Mouse (Mus musculus) cerebellum, adult 2 months (tissue): ENCODE measurements at regions not wholly inside any gene's neighbourhood (a gene's known extent, or its start where the extent isn't known, plus 50 kb on each side); places are given as distances from the start of the nearest gene placed in this dataset.

ENCODE experiments used
- DNase-seq, 2 experiments: peaks; one replicate each; pipeline ENCODE4 v3.0.0; 2021
- H3K27ac ChIP-seq: fragments of 200-500 bp; 2 replicates; pipeline ENCODE4 v1.5.1; 2012; ENCODE audit warnings: low read length, control low read depth, inconsistent platforms; ENCODE audit not compliant: insufficient read depth
- H3K27me3 ChIP-seq: fragments of 200-500 bp; 2 replicates; pipeline ENCODE4 v1.6.1; 2012; ENCODE audit warnings: inconsistent platforms, mild to moderate bottlenecking, low read length, moderate library complexity; ENCODE audit not compliant: control insufficient read depth, insufficient read depth
- H3K4me1 ChIP-seq: fragments of 200-500 bp; 2 replicates; pipeline ENCODE4 v1.6.1; 2011; ENCODE audit warnings: low read length; ENCODE audit not compliant: control insufficient read depth, insufficient read depth
- H3K4me3 ChIP-seq: fragments of 200-500 bp; replicated peaks from 2 replicates; pipeline ENCODE3; 2011; ENCODE audit warnings: mild to moderate bottlenecking, low read depth, low read length, control low read depth; ENCODE audit not compliant: insufficient read depth
- CTCF ChIP-seq: fragments of 200-500 bp; IDR thresholded peaks from 2 replicates; pipeline ENCODE4 v1.5.1; 2011; ENCODE audit warnings: low read depth, mild to moderate bottlenecking, control low read depth, low read length, moderate library complexity, borderline replicate concordance; ENCODE audit not compliant: insufficient read depth
- POLR2A ChIP-seq: fragments of 200-500 bp; IDR thresholded peaks from 2 replicates; pipeline ENCODE4 v1.6.1; 2011; ENCODE audit warnings: low read length, control low read depth, borderline replicate concordance; ENCODE audit not compliant: insufficient read depth
- WGBS: fragments of 180-500 bp; shearing (Covaris S2); methylation state at CpG from one replicate; pipeline ENCODE4 v1.1.7; 2018; 5-methylcytosine and 5-hydroxymethylcytosine counted together

DNA sequence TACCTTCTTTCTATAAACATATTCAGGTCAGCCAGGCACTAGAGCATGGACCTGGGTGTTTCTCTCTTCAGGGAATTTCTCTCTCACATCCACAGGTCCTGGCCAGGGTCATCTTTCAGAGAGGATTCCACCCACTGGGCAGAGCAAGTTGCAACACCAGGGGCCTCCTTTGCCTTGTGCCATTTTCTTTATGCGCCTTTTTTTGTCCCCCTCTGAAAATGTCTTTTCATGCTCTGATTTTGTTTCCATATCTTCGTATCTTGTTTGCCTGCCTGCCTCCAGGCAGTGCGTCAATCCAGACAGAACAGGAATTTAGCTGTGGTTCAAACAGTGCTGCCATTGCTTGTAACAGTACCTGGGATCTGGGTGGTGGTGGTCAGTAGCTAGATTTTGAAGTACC, 125.7 kb upstream of the Pfn2 start:
- TF ChIP-seq CTCF (no peak), POLR2A (no peak)
- H3K27ac ChIP-seq: no peak overlapping the region
- WGBS: 67% methylated on average over 3 of the region's 3 CpGs
- H3K27me3 ChIP-seq: no peaks in the 10 kb centered on the region
- no peak for DNase-seq
- no peak overlapping the region for H3K4me3 ChIP-seq
- no peaks in the 10 kb centered on the region for H3K4me1 ChIP-seq

- Histone ChIP-seq H3K4me3 (no peak overlapping the region), H3K27me3 (no peaks in the 10 kb centered on the region), H3K4me1 (no peaks in the 10 kb centered on the region), H3K27ac (no peak overlapping the region)
- WGBS: 78% methylated on average over 5 of the region's 5 CpGs
- no peak for TF ChIP-seq POLR2A
- TF ChIP-seq CTCF: no peak
- no peak for DNase-seq
Observed at GRCm38 (mm10) chr3:57975379-57975778, 127.5 kb upstream of the Pfn2 start.

DNA sequence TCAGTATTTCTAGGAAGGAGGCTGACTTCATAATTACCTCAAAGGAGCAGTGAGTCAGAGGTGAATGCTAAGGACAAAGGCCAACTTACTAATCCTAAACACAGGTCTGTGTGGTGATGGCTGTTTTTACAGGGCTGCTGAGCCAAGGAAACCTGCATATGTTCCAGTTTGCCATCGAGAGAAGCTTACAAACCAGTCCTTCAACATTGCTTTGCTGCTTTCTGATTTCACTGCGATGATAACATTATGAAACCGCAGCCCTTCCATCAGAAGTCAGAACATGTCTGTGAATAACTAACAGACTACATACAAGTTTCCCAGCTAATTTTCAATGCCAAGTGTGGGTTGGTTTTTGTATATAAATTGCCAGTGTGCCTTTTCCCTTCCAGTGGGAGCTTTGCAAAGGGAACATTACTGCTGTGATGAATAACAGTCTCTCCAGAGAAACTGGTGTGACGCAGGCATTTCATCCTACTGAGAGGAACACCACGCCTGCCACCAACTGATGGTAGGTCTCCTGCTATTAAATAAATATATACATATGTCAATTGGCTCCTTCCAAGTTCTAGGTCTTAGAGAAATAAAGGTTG, 128.9 kb upstream of the Pfn2 start:
- H3K27me3 ChIP-seq: no peaks in the 10 kb centered on the region
- no peak overlapping the region for H3K27ac ChIP-seq
- H3K4me1 ChIP-seq: no peaks in the 10 kb centered on the region
- no peak for TF ChIP-seq POLR2A
- no peak for TF ChIP-seq CTCF
- no peak overlapping the region for H3K4me3 ChIP-seq
- whole genome bisulfite sequencing: 80% methylated on average over 5 of the region's 5 CpGs
- no peak for DNase-seq

- TF ChIP-seq POLR2A (no peak), CTCF (no peak)
- WGBS: 81% methylated on average over 3 of the region's 3 CpGs
- H3K4me3 ChIP-seq: no peak overlapping the region
- DNase-seq: no peak
- no peak overlapping the region for H3K27ac ChIP-seq
- H3K4me1 ChIP-seq: no peaks in the 10 kb centered on the region
- H3K27me3 ChIP-seq: no peaks in the 10 kb centered on the region
Observed at GRCm38 (mm10) chr3:57988175-57988574, 140.3 kb upstream of the Pfn2 start.

DNA sequence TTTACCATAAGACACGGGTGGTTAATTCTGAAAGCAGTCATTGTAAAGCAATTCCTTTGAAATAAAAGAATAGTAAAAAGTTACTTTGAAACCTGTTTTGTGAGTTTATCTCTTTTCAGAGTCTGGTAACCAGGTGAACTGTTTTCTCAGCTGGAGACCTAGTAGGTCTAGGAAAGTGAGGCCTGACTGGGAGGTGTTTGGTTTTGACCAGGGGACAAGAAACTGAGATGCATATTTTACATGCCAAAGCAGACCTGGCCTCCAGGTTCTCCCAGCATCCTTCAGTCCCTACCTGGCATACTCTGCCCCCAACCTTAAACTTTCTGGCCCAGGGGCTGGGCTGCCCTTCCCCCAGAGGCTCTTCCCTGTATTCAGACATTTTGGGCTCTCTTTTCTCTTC, 142.9 kb upstream of the Pfn2 start:
- Histone ChIP-seq H3K27me3 (no peaks in the 10 kb centered on the region), H3K27ac (no peak overlapping the region), H3K4me3 (no peak overlapping the region), H3K4me1 (no peaks in the 10 kb centered on the region)
- WGBS: 72% methylated on average over 1 of the region's 1 CpGs
- DNase-seq: no peak
- TF ChIP-seq CTCF (no peak), POLR2A (no peak)

DNA sequence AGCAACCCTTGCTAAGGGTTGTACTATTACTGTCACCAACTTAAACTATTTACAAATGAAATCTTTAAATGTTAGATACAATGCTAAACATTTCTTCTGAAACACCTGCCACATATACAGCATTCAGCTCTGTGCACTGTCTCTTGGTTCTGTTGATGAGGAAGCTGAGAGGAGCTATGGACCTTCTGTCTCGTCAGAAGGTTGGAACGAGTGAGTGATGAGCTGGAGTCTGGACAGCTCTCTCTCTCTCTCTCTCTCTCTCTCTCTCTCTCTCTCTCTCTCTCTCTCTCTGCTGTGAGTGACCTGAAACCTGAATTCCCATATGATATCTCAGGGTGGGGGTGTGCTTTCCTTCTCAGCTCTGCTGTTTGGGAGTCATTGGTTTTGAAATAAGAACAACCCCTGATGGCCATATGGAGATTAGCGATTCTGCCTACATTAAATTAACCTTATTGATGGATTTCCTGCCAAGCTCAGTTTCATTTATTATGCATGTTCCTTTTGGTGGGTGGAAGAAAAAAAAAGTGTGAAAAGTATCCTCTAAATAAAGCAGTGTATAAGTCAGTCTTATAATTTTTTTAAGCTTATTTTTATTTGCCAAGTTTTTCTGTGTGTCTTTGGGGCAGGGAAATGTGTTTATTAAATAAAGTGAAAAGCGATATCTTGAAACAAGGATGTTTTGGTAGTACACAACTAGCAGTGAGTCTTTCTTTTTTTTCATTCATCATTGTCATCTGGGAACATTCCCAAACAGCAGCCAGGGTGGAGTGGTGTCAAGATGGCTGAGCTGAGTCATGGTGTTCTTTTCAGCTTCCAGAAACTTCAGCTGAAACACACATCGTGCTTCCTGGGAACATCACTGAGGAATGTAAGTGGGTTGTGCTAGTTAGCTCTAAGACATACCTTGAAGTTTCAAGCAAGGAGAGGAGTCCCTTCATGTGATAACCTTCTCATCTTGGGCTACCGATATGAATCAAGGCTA, 150.5 kb upstream of the Pfn2 start:
- Histone ChIP-seq H3K4me3 (no peak overlapping the region), H3K27ac (no peak overlapping the region), H3K4me1 (no peaks in the 10 kb centered on the region), H3K27me3 (no peaks in the 10 kb centered on the region)
- TF ChIP-seq POLR2A: no peak
- no peak for TF ChIP-seq CTCF
- DNase-seq: no peak
- WGBS: 64% methylated on average over 6 of the region's 6 CpGs

GRCm38 (mm10) chr3:58002792-58003574, 155.1 kb upstream of the Pfn2 start:
- TF ChIP-seq POLR2A (no peak), CTCF (no peak)
- 39% methylated on average over 7 of the region's 7 CpGs for WGBS
- Histone ChIP-seq H3K4me3 (no peak overlapping the region), H3K4me1 (no peaks in the 10 kb centered on the region), H3K27me3 (no peaks in the 10 kb centered on the region), H3K27ac (no peak overlapping the region)
- peak in 1 of 2 experiments; percentile 3 for DNase-seq
